8 mouse cellular contexts compared by ENCODE assay signal in genomic region chr3:105800156-105800674, GRCm38 (mm10). TPM values are rescaled to one million over a fixed set of nuclear protein-coding genes. Genes with fewer than 3 reads are reported as not detected.
DNase-seq lines count a peak whose midpoint lies in the region; ATAC-seq and TF ChIP-seq lines count a peak whose summit lies in the region.

No protein-coding gene starts in this region.

- H3K9ac ChIP-seq in intestine, embryonic 16.5 days (ENCODE audit: low read depth, low read length), result peak overlapping the region; percentile 87
- peak overlapping the region; percentile 84 for H3K9ac ChIP-seq in midbrain, postnatal 0 days (replicated peaks; ENCODE audit: low read length, poor library complexity, severe bottlenecking)

- no peaks in the 10 kb centered on the region for H3K9me3 ChIP-seq in intestine, embryonic 16.5 days (ENCODE audit: control insufficient read depth, low read length)
- no peaks in the 10 kb centered on the region for H3K9me3 ChIP-seq in midbrain, postnatal 0 days (ENCODE audit: low read length)

- no peaks in the 10 kb centered on the region for H3K36me3 ChIP-seq in intestine, embryonic 16.5 days (ENCODE audit: control insufficient read depth, insufficient read depth, low read length)
- no peaks in the 10 kb centered on the region for H3K36me3 ChIP-seq in midbrain, postnatal 0 days (ENCODE audit: insufficient read depth, low read length)

- H3K4me2 ChIP-seq in intestine, embryonic 16.5 days (ENCODE audit: low read depth, low read length), result peak overlapping the region; percentile 57
- peak overlapping the region; percentile 85 for H3K4me2 ChIP-seq in midbrain, postnatal 0 days (ENCODE audit: low read depth, low read length, poor library complexity, severe bottlenecking)

- peaks cover 4% of the 10 kb centered on the region for H3K4me1 ChIP-seq in cerebellum, adult 2 months (ENCODE audit: control insufficient read depth, insufficient read depth, low read length)
- H3K4me1 ChIP-seq in intestine, embryonic 16.5 days (ENCODE audit: control insufficient read depth, insufficient read depth, low read length), result peaks cover 17% of the 10 kb centered on the region
- peaks cover 10% of the 10 kb centered on the region; the same call in 1 of the 2 replicates for H3K4me1 ChIP-seq in midbrain, postnatal 0 days (ENCODE audit: insufficient read depth, low read length)

- peak overlapping the region; percentile 20; the same call in 1 of the 2 replicates for H3K27ac ChIP-seq in cerebellum, adult 2 months (ENCODE audit: insufficient read depth, low read length)
- peak overlapping the region; percentile 92 for H3K27ac ChIP-seq in intestine, embryonic 16.5 days (ENCODE audit: low read length)
- peak overlapping the region; percentile 65; the same call in 1 of the 2 replicates for H3K27ac ChIP-seq in midbrain, postnatal 0 days (ENCODE audit: low read depth, low read length)

- intact Hi-C loops in left cerebral cortex, postnatal 25 days (cut with DNase I), result loop anchor here (5.0 kb wide), 2 partner anchors 97 to 157 kb away; partner anchors contain the start of gene Wdr77

- ATAC-seq in intestine, embryonic 16.5 days, result peak; percentile 3; the same call in 1 of the 2 replicates
- no peak for ATAC-seq in midbrain, postnatal 0 days (ENCODE audit: low FRiP score)
- ATAC-seq in cerebellum, adult (ENCODE audit: insufficient number of reproducible peaks, low FRiP score, low TSS enrichment), result no peak

- no peak for TF ChIP-seq POLR2A in cerebellum, adult 2 months (IDR thresholded peaks at IDR 0.05; ENCODE audit: borderline replicate concordance, insufficient read depth, low read length)

- no peak for TF ChIP-seq CTCF in cerebellum, adult 2 months (IDR thresholded peaks at IDR 0.05; ENCODE audit: borderline replicate concordance, insufficient read depth, low read depth, low read length)
- no peak for TF ChIP-seq CTCF in midbrain, postnatal 0 days (IDR thresholded peaks at IDR 0.05)

- H3K4me3 ChIP-seq in cerebellum, adult 2 months (replicated peaks; ENCODE audit: insufficient read depth, low read depth, low read length), result peak overlapping the region; percentile 87
- peak overlapping the region; percentile 78 for H3K4me3 ChIP-seq in intestine, embryonic 16.5 days (ENCODE audit: low read length)
- peak overlapping the region; percentile 82 for H3K4me3 ChIP-seq in midbrain, postnatal 0 days (ENCODE audit: low read depth, low read length)

- DNase-seq in cerebellum, adult 2 months, result no peak
- no peak for DNase-seq in cerebellum, adult 9-11 months
- DNase-seq in urinary bladder, postnatal 14 days (ENCODE audit: low spot score), result peak; percentile 10
- no peak for DNase-seq in urinary bladder, adult 2 months (ENCODE audit: low spot score)
- no peak for DNase-seq in midbrain, postnatal 0 days (ENCODE audit: low spot score)
- no peak for DNase-seq in left cerebral cortex, postnatal 25 days (ENCODE audit: low spot score in 2 of 2)

- 1% methylated on average over 12 of the region's 12 CpGs for WGBS in cerebellum, adult 2 months
- WGBS in intestine, embryonic 16.5 days, result under 1% methylated on average over 12 of the region's 12 CpGs
- under 1% methylated on average over 12 of the region's 12 CpGs for WGBS in midbrain, postnatal 0 days

- H3K27me3 ChIP-seq in cerebellum, adult 2 months (ENCODE audit: control insufficient read depth, insufficient read depth, low read length), result no peaks in the 10 kb centered on the region
- no peaks in the 10 kb centered on the region for H3K27me3 ChIP-seq in intestine, embryonic 16.5 days (replicated peaks; ENCODE audit: control insufficient read depth, insufficient read depth, low read length)
- no peaks in the 10 kb centered on the region for H3K27me3 ChIP-seq in midbrain, postnatal 0 days (ENCODE audit: insufficient read depth, low read length)

RNA-seq across cellular contexts. Expression of gene Rap1a, which starts 0.9 kb away (rescaled TPM):
- polyA plus RNA-seq in cerebellum, adult 2 months (2012; rRNA removed), result 60.9 and 66.2 TPM in 2 replicates
- 91.4 and 106 TPM in 2 replicates for polyA plus RNA-seq in urinary bladder, adult 2 months (2012; rRNA removed)
- 104 and 107 TPM in 2 replicates for polyA plus RNA-seq in intestine, embryonic 16.5 days (2015; fragmentation: Nextera tagmentation; extraction: Ambion mirVana)
- total RNA-seq in midbrain, postnatal 0 days (2014; rRNA removed), result 27.1 and 32.2 TPM in 2 replicates
- 59.9 and 66.0 TPM in 2 replicates for polyA plus RNA-seq in midbrain, postnatal 0 days (2015; fragmentation: Nextera tagmentation; extraction: Ambion mirVana)
- total RNA-seq in left cerebral cortex, postnatal 25 days (2021), result 10 to 100 TPM; 71.5 to 76.4 TPM

Comparison
In these comparisons a context has a peak if more than half of its experiments do, and no peak if none do; other contexts are left out.
1. H3K27ac ChIP-seq: peak in every context shown above with its lines; median percentile 92 in intestine, embryonic 16.5 days; 65 in midbrain, postnatal 0 days; 20 in cerebellum, adult 2 months.